Mouse (Mus musculus) C2C12 (cell line): ENCODE data around the gene Ttc7.

Experiments used
- CTCF ChIP-seq: IDR thresholded peaks from one replicate; pipeline ENCODE4 v1.5.1; 2011; ENCODE audit not compliant: control insufficient read depth, insufficient read depth, insufficient read length
- MAX ChIP-seq: IDR thresholded peaks from one replicate; pipeline ENCODE4 v1.6.1; 2011; ENCODE audit warnings: mild to moderate bottlenecking, control low read depth

GRCm38 (mm10) chr17:87291037-87291436, 8.4 kb downstream of the Ttc7 start:
- TF ChIP-seq CTCF (no peak), MAX (no peak)
